Mouse (Mus musculus) liver, adult 2 months (tissue): ENCODE measurements around the gene Naa60. TPM values are rescaled to one million over a fixed set of nuclear protein-coding genes. Genes with fewer than 3 reads are reported as not detected.

Experiments used
- DNase-seq: peaks from one replicate; pipeline ENCODE4 v3.0.0-alpha.2; 2011; ENCODE audit warnings: low read depth, low spot score; ENCODE audit errors: extremely low read depth
- H3K27ac ChIP-seq: fragments of 200-500 bp; replicated peaks from 2 replicates; pipeline ENCODE4 v1.5.1; 2012; ENCODE audit warnings: low read depth, mild to moderate bottlenecking, control low read depth, inconsistent platforms, low read length; ENCODE audit not compliant: insufficient read depth
- H3K27me3 ChIP-seq: fragments of 200-500 bp; 2 replicates; pipeline ENCODE4 v1.6.1; 2012; ENCODE audit warnings: mild to moderate bottlenecking, moderate library complexity, low read length, inconsistent platforms; ENCODE audit not compliant: control insufficient read depth, insufficient read depth
- H3K36me3 ChIP-seq: fragments of 200-500 bp; 2 replicates; pipeline ENCODE4 v1.6.1; 2012; ENCODE audit warnings: low read length, inconsistent platforms; ENCODE audit not compliant: control insufficient read depth, insufficient read depth
- H3K4me1 ChIP-seq: fragments of 200-500 bp; 2 replicates; pipeline ENCODE4 v1.6.1; 2011; ENCODE audit warnings: low read length; ENCODE audit not compliant: control insufficient read depth, insufficient read depth
- H3K4me3 ChIP-seq: fragments of 200-500 bp; 2 replicates; pipeline ENCODE4 v1.5.1; 2011; ENCODE audit warnings: low read depth, mild to moderate bottlenecking, control low read depth, low read length, moderate library complexity; ENCODE audit not compliant: insufficient read depth
- H3K79me2 ChIP-seq: fragments of 200-500 bp; 2 replicates; pipeline ENCODE4 v1.6.1; 2012; ENCODE audit warnings: inconsistent platforms, mild to moderate bottlenecking, low read length, moderate library complexity; ENCODE audit not compliant: control insufficient read depth, insufficient read depth
- H3K9ac ChIP-seq: fragments of 200-500 bp; 2 replicates; pipeline ENCODE4 v1.6.1; 2012; ENCODE audit warnings: low read depth, mild to moderate bottlenecking, control low read depth, inconsistent platforms, low read length
- CTCF ChIP-seq: fragments of 200-500 bp; IDR thresholded peaks from 2 replicates; pipeline ENCODE4 v1.5.1; 2011; ENCODE audit warnings: low read depth, low read length, control low read depth
- POLR2A ChIP-seq: fragments of 200-500 bp; IDR thresholded peaks from 2 replicates; pipeline ENCODE4 v1.6.1; 2011; ENCODE audit warnings: low read length, control low read depth; ENCODE audit not compliant: insufficient read depth; ENCODE audit errors: extremely low read depth
- WGBS: fragments of 180-500 bp; shearing (Covaris S2); methylation state at CpG from one replicate; pipeline ENCODE4 v1.1.7; 2018; 5-methylcytosine and 5-hydroxymethylcytosine counted together
- polyA plus RNA-seq: library from polyadenylated mRNA; depleted of rRNA; stranded (reverse); fragments of >200 nt; gene quantifications from 2 replicates; pipeline ENCODE4 v1.2.3, GENCODE M21; 2012
- total RNA-seq: library from RNA; depleted of rRNA; stranded (reverse); fragments of >200 nt; gene quantifications from 2 replicates; pipeline ENCODE4 v1.2.3, GENCODE M21; 2014

Naa60 gene
- total and polyA plus RNA-seq, 2 experiments = 32.0 to 83.0 TPM

DNA sequence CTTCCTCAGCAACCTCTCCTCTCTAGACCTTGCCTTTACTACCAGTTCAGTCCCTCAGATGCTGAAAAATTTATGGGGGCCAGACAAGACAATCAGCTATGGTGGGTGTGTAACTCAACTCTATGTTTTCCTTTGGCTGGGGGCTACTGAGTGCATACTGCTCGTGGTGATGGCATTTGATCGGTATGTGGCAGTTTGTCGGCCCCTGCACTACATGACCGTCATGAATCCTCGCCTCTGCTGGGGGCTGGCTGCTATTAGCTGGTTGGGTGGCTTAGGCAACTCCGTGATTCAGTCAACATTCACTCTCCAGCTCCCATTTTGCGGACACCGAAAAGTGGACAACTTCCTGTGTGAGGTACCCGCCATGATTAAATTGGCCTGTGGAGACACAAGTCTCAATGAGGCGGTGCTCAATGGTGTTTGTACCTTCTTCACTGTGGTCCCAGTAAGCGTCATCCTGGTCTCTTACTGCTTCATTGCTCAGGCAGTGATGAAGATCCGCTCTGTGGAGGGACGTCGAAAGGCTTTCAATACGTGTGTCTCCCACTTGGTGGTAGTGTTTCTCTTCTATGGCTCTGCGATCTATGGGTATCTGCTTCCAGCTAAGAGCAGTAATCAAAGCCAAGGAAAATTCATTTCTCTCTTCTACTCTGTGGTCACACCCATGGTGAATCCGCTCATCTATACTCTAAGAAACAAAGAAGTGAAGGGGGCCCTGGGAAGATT, 32.9 kb upstream of the Naa60 start:
- H3K4me1 ChIP-seq = peaks cover 7% of the 10 kb centered on the region; the same call in 1 of the 2 replicates
- H3K79me2 ChIP-seq = no peaks in the 10 kb centered on the region
- no peak overlapping the region for H3K4me3 ChIP-seq
- no peaks in the 10 kb centered on the region for H3K36me3 ChIP-seq
- no peaks in the 10 kb centered on the region for H3K27me3 ChIP-seq
- DNase-seq = peak; percentile 34
- 51% methylated on average over 17 of the region's 17 CpGs for WGBS
- TF ChIP-seq CTCF (peak; percentile 22; the same call in 1 of the 2 replicates), POLR2A (no peak)
- H3K27ac ChIP-seq = no peak overlapping the region
- H3K9ac ChIP-seq = no peak overlapping the region

- no peak for TF ChIP-seq POLR2A
- no peak for TF ChIP-seq CTCF
- Histone ChIP-seq H3K9ac (no peak overlapping the region), H3K79me2 (no peaks in the 10 kb centered on the region), H3K27ac (peak overlapping the region; percentile 24; the same call in 1 of the 2 replicates), H3K36me3 (no peaks in the 10 kb centered on the region), H3K27me3 (no peaks in the 10 kb centered on the region), H3K4me1 (peaks cover 10% of the 10 kb centered on the region), H3K4me3 (no peak overlapping the region)
- peak; percentile 27 for DNase-seq
- 23% methylated on average over 4 of the region's 4 CpGs for WGBS
Measured at GRCm38 (mm10) chr16:3842989-3843388, 29.2 kb upstream of the Naa60 start.

GRCm38 (mm10) chr16:3843796-3844195, 28.4 kb upstream of the Naa60 start:
- WGBS = 29% methylated on average over 1 of the region's 1 CpGs
- peak; percentile 54 for DNase-seq
- no peak overlapping the region for H3K4me3 ChIP-seq
- H3K4me1 ChIP-seq = peaks cover 11% of the 10 kb centered on the region
- H3K27ac ChIP-seq = no peak overlapping the region; the same call in 1 of the 2 replicates
- TF ChIP-seq CTCF = no peak
- no peak for TF ChIP-seq POLR2A
- no peaks in the 10 kb centered on the region for H3K36me3 ChIP-seq
- no peaks in the 10 kb centered on the region for H3K79me2 ChIP-seq
- H3K27me3 ChIP-seq = no peaks in the 10 kb centered on the region
- H3K9ac ChIP-seq = no peak overlapping the region

DNA sequence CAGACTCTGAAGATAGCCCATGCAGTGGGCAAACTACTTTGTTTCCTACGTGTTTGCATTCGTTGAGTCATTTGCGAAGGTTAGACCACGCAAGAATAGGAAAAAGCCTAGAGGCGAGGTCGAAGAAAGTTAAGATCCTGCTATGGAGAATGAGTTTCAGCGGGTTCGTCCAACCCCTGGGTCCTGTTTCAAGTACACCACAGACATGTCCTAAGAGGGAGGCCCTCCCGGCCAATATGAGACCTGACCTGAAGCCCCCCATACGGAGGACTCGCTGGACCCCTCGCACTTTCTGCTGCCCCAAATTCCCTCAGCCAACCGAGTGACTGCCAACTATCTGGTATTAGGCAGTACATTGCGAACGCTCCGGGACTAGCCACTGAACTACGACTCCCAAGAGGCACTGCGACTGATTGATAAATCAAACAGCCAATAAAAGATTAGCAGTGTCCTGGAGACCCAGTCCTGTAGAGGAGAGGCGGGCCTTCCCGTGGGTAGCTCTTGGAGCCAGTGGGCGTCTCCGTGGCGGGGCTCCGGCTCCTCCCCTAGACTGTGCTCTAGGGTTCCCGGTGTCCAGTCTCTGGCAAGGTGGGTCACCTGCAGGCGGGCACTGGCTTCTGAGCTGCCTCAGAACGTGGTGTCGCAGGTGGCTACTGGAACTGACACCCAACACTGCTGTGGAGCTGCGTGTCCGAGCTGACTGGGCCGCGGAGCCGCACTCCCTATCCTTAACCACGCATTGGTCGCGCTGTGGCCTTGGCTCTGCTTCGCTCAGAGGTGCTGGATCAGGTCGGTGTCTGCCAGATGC, 25.3 kb upstream of the Naa60 start, which contains the start of gene Zfp174:
Gene Zfp174, plus strand, starts transcription at position 558 of the 808 bp plus-strand sequence.
- peak; percentile 95 for DNase-seq
- peaks cover 11% of the 10 kb centered on the region for H3K4me1 ChIP-seq
- H3K36me3 ChIP-seq = no peaks in the 10 kb centered on the region
- peak within 1 kb of the TSS; percentile 57 for H3K4me3 ChIP-seq
- peak within 1 kb of the TSS; percentile 64 for H3K9ac ChIP-seq
- peak within 1 kb of the TSS; percentile 25 for H3K27ac ChIP-seq
- 2% methylated on average over 38 of the region's 38 CpGs for WGBS
- H3K79me2 ChIP-seq = no peaks in the 10 kb centered on the region
- TF ChIP-seq CTCF (0 out of 2 replicates have a peak, but pooled peaks have one; percentile 11), POLR2A (peak; percentile 76)
- no peaks in the 10 kb centered on the region for H3K27me3 ChIP-seq

GRCm38 (mm10) chr16:3847871-3848270, 24.3 kb upstream of the Naa60 start:
- Histone ChIP-seq H3K9ac (no peak overlapping the region), H3K4me1 (peaks cover 11% of the 10 kb centered on the region), H3K27ac (no peak overlapping the region), H3K36me3 (no peaks in the 10 kb centered on the region), H3K4me3 (peak overlapping the region; percentile 52; the same call in 1 of the 2 replicates), H3K79me2 (no peaks in the 10 kb centered on the region), H3K27me3 (no peaks in the 10 kb centered on the region)
- TF ChIP-seq POLR2A = no peak
- no peak for TF ChIP-seq CTCF
- 72% methylated on average over 4 of the region's 4 CpGs for WGBS
- DNase-seq = no peak
